Mouse (Mus musculus) layer of hippocampus, postnatal 25 days (tissue): ENCODE measurements around the gene Pomt1. TPM values are rescaled to one million over a fixed set of nuclear protein-coding genes. Genes with fewer than 3 reads are reported as not detected.
"Not testable (repeated sequence)": the region's sequence is repeated elsewhere in the genome, so short reads cannot be mapped to it uniquely, and the experiment has no call there.

Experiments used
- DNase-seq, 2 experiments: peaks; one replicate each; pipeline ENCODE4 v3.0.0; 2022; ENCODE audit warnings: mixed read lengths in 2 of 2, low spot score in 1 of 2; ENCODE audit errors: extremely low spot score in 1 of 2
- total RNA-seq, 2 experiments: library from RNA; stranded (reverse); gene quantifications; 2 replicates each; pipeline ENCODE4 v1.2.3; 2021

Gene Pomt1
- total RNA-seq, 2 experiments from 2014 or later = 21.4 to 25.2 TPM

DNA sequence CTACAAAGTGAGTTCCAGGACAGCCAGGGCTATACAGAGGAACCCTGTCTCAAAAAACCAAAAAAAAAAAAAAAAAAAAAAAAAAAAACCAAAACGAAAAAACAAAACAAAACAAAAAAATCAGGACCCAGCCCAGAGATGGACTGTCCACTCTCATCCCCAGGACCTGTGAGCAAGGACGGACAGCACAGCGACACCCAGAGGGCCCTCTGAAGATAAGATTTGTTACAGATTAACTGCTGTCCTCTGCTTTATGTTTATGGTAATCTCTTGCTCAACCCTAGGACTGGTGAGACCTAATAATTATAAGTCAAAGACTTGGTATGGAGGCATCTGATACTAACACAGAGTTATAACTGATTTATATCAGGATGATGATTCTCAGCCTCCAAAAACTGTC is 39.4 kb downstream of the Pomt1 start:
- DNase-seq = no peak

DNA sequence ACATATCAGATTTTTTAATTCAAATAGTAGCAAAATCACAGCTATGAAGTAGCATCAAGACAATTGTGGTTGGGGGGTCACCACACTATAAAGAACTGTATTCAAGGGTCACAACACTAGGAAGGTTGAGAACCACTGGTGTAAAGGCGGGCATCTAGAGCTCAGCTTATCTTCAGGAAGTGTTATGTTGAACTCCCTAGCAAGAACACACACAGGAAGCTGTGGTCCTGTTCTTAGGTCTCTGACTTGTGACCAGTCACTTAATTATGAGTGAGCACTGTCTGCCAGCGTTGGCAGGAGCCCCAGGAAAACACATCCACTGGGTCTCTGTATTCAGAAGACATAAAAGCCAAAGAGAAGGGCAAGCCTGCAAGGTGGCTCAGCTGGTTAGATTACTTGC is 45.9 kb downstream of the Pomt1 start:
- no peak for DNase-seq

DNA sequence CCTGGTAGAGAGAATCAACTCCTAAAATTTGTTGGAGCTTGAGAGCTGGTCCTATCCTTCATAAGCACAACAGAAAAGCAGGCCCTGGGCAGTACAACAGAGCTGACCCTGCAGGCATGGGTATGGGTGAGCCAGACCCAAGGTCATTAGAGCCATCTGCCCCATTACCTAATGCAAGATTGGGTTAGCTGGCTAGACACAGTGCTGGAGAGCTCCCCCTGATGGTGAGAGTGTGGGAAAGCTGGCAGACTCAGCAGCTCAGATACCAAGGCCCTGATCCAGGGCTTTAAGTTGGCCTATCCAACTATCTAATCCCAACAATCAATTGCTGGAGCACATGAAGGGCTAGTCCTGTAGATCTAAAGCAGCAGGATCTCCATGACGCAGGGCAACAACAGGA is 46.3 kb downstream of the Pomt1 start:
- no peak for DNase-seq

DNA sequence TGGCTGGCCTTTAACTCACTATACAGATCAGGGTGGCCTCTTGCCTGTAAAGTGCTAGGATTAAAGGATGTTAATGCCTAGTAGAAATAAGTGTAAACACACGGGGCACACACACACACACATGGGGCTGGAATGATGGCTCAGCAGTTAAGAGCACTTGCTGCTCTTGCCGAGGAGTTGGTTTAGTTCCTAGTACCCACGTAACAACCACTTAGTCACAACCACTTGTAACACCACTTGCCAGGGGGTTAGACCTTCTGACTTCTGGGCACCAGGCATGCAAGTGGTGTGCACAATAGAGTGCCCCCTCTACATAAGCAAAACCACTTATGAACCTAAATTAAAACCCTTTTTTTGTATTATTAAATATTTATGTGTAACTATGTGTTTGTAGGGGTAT is 47.6 kb downstream of the Pomt1 start:
- DNase-seq = no peak

DNA sequence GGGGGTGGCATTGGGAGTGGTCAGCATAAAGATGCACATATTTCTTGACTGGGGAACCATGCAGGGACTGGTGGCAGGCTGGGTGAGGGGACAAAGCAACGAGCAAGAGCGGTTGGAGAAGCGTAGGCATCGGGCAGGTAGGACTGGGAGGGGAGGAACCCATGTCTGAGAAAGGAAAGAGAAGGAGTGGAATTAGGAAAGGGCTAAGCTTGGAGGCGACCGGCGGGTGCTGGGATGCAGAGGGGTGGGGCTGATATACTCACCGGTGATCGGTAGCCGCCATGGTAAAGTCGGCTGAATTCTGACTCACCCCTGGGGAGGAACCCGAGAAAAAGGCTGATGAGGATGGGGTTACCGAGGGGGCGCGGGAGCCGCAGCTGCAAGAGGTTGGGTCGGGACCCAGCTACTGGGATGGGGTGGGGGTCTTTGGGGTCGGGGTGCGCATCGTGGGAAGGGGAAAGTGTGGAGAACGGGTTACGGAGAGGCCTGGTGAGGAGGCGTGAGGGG is 51.0 kb downstream of the Pomt1 start, which contains the start of gene Golga2:
TSS of gene Golga2 (plus strand) at position 51 of the 507 bp plus-strand sequence.
- no peak for DNase-seq

DNA sequence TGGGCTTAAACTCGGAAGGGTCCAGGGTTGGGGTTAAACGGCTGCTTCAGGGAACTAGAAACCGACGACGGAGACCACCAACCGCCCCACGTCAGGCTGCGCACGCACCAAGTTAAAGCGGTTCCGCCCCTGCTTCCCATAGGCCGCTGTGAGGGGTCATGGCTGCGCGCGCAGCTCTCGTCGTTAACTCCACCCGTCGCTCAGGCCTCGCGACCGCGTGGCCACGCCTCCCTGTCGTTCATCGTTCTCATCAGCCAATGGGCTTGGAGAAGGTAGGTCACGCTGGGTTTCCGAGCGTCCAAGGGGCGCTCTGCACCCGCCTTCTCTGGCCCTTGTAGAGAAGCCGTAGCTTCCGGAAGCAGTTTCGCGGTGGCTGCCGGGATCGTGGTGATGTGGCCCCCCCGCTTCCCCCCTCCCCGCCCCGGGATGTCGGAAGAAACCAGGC is 51.6 kb downstream of the Pomt1 start, which contains the start of gene Swi5:
TSS of gene Swi5 (minus strand) at position 153 of the 445 bp plus-strand sequence.
- peak; percentile 93 to 98 for DNase-seq

DNA sequence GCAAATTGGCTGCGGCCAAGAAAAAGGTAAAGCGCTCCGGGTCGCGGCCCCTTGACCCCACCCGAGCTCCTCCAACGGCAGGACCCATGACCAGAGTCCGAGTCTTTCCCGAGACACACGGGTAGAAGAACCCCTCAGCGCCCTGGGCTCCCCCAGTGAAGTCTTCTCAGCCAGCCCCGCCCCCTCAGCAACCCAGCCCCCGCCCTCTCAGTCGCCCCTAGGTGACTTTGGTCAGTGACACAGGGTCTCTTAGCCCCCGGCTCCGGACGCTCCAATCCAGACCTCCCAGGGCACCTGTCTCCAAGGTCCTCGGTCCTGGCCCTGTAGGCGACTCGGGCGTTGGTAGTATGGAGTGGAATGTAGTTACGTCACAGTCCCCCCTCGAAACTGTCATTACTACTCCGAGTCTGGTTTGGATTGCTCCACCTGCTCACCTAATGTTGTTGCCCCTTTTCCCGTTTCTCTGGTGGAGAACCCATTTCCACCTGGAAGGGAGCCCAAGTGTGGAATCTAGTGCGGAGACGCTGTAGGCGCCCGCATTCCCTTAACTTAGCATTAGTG is 52.1 kb downstream of the Pomt1 start:
- no peak for DNase-seq

DNA sequence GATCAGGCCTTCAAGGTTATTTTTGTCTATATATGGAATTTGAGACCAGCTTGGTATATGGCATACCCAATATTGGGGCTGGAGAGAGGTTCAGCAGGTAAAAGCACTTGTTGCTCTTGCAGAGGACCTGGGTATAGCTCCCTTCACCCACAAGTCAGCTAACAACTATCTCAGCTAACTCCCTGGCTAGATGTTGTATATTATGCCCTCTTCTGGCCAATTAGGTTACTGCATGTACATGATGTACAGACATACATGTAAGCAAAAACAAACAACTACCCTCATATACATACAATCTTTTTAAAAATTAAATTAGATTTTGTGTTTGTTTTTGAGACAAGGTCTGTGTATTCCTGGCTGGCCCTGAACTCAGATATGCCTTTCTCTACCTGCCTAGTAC is 53.2 kb downstream of the Pomt1 start:
- no peak for DNase-seq

DNA sequence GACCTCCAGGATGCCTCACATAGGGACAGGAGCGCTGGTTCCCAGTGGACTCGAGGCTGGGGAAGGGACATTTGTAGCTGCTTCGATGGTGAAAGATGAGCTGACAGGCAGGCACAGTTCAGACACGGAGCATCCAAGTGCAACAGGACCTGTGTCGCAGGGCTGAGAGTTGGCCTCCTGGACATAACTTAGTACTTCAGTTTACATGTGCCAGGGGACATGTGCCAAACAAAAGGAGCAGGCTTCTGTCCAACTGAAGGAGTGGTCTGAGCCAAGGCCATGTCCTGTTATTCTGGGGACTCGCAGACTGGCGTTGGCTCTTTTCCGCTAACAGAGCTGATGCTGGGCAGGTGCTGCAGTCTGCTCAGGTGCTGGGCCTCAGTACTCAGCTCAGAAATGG is 58.0 kb downstream of the Pomt1 start:
- DNase-seq = no peak

DNA sequence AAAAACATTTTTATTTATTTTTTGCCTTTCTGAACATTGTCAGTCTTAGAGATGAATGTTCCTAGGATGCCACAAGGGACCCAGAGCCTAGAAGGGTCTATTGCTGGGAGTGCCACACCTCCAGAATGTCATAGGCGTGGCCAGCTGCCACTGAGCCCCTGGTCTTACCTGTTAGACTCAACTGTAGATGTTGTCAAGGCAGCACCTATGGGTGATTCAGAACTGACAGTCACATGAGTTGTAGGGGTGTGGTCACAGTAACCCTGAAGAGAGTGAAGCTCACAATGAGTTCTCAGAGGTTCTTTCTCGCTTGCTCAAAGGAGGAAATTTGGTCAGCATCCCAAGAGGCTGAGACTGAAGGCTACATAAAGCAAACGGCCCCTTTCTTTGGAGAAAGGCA is 58.9 kb downstream of the Pomt1 start:
- no peak for DNase-seq

DNA sequence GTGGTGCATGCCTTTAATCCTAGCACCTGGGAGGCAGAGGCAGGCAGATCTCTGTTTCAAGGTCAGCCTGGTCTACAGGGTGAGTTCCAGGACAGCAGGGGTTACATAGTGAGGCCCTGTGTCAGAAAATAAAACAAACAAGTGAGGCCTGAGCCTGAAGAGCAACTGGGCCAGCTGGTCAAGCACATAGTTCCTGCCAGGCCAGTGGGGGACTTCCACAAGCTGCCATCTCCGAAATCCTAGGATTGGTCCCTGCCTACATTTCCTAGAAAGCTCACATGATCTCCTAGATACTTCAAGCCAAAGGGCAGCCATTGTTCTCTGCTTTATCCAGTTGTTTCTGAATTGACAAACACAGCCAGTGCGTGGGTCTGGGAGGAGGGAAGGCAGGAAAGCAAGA is 59.5 kb downstream of the Pomt1 start:
- DNase-seq = not testable (repeated sequence)

DNA sequence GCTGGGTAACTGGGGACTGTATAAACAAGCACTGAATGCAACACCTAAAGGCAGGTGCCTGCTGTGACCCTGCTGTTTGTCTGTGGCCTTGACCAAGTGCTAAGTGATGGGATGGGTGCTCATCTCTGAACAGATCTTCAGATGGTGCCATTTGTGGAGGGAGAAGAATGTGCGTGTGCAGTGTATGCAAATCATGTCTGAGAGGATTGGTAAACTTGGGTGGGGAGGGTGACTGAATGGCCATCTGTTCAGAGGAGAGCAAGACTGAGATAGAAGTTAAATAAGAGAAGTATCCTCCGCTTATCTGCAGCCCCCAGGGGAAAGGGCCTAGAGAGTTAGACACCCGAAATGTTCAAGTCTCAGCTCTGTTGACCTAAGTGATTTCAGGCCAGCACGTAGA is 63.1 kb downstream of the Pomt1 start:
- DNase-seq = no peak

DNA sequence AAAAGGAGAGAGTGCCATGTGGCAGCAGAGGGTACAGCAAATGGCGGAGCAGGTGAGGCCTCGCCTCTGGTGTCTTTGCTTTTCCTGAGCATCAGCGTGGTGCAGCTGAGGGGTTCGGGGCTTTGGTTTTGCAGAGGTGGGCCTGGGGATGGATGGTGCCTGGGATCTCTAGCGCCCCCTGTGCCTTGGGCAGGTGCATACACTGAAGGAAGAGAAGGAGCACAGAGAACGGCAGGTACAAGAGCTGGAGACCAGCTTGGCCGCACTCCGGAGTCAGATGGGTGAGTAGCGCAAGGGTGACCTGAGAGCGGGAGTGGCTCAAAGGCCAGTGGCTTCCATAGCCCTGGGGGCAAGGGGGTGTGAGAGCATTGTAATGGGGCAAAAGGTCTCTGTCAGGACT is 66.6 kb downstream of the Pomt1 start:
- peak in 1 of 2 experiments; percentile 14 for DNase-seq

DNA sequence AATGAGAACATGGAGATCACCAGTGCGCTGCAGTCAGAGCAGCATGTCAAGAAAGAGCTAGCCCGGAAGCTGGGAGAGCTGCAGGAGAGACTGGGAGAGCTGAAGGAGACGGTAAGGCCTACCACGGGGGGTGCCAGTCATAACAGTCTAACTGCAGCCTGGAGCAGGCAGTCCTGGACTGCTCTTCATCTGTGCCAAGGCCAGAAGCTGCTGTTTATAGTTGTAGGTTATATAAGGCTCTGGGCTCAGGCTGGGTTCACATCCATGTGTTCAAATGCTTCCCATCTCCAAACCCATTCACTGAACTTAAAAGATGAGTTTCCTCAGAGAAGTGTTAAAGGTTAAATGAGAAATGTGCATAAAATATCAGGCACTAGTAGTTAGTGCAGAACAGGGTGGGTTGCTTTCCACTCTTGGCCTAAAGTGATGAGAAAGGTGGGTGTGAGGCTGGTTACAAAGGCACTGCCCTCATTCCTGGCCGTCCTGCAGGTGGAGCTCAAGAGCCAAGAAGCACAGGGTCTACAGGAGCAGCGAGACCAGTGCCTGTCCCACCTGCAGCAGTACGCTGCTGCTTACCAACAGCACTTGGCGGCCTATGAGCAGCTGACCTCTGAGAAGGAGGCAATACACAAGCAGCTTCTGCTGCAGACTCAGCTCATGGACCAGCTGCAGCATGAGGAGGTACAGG is 67.9 kb downstream of the Pomt1 start:
- DNase-seq = peak in 1 of 2 experiments; percentile 64

Other genes with a start within 250 kb of the Pomt1 start
- gene Fam78a, start 151.7 kb upstream of the Pomt1 start, total RNA-seq = 1 to 10 TPM; 3.2 to 6.3 TPM
- gene Plpp7, start 141.1 kb upstream of the Pomt1 start, total RNA-seq = 10 to 100 TPM; 23.7 to 24.4 TPM
- gene Prrc2b, start 85.5 kb upstream of the Pomt1 start, total RNA-seq = 100 to 1,000 TPM; 248 to 275 TPM
- gene Uck1, start 23.6 kb downstream of the Pomt1 start, total RNA-seq = 10 to 100 TPM; 52.8 to 60.0 TPM
- 10 to 100 TPM; 81.4 to 89.9 TPM for gene Golga2, start 50.8 kb downstream of the Pomt1 start, total RNA-seq
- 100 to 1,000 TPM; 206 to 208 TPM for gene Swi5, start 51.5 kb downstream of the Pomt1 start, total RNA-seq
- 10 to 100 TPM; 56.1 to 85.3 TPM for gene Ciz1, start 115.7 kb downstream of the Pomt1 start, total RNA-seq
- gene Dnm1, start 116.7 kb downstream of the Pomt1 start, total RNA-seq = 1,000 to 10,000 TPM; 1,309 to 1,323 TPM
- gene 1110008P14Rik, start 145.3 kb downstream of the Pomt1 start, total RNA-seq = 100 to 1,000 TPM; 194 to 197 TPM
- under 1 TPM; 0.56 to 0.81 TPM for gene Lcn2, start 151.7 kb downstream of the Pomt1 start, total RNA-seq
- 10 to 100 TPM; 40.1 to 41.9 TPM for gene Ptges2, start 159.3 kb downstream of the Pomt1 start, total RNA-seq
- 1 to 10 TPM; 4.1 to 4.2 TPM for gene Naif1, start 213.9 kb downstream of the Pomt1 start, total RNA-seq
- gene Slc25a25, start 214.9 kb downstream of the Pomt1 start, total RNA-seq = 10 to 100 TPM; 53.5 to 55.2 TPM